Mouse (Mus musculus): ENCODE data around the gene Uimc1.
"Not testable (repeated sequence)": the region's sequence is repeated elsewhere in the genome, so short reads cannot be mapped to it uniquely, and the experiment has no call there.

The Uimc1 gene

GRCm38 (mm10) chr13:55099726-55100478 is at the start of gene Uimc1:
Uimc1 (minus strand) TSS chr13:55100300.
- peak; percentile 93 for DNase-seq (ENCODE audit: inconsistent ontology term)

GRCm38 (mm10) chr13:55140271-55140670 is 40.2 kb upstream of the Uimc1 start:
- no peak for DNase-seq (ENCODE audit: inconsistent ontology term)

- peak; percentile 34 for DNase-seq (ENCODE audit: inconsistent ontology term)
Observed at GRCm38 (mm10) chr13:55135382-55135781, 35.3 kb upstream of the Uimc1 start.

GRCm38 (mm10) chr13:55133448-55133847 is 33.3 kb upstream of the Uimc1 start, which contains the start of gene Gm17617:
Gm17617 (minus strand) TSS chr13:55133548.
- DNase-seq (ENCODE audit: inconsistent ontology term) = no peak

GRCm38 (mm10) chr13:55124903-55125302 is 24.8 kb upstream of the Uimc1 start:
- DNase-seq (ENCODE audit: inconsistent ontology term) = no peak

- no peak for DNase-seq (ENCODE audit: inconsistent ontology term)
Observed at GRCm38 (mm10) chr13:55114375-55114774, 14.3 kb upstream of the Uimc1 start.

GRCm38 (mm10) chr13:55107694-55108093 is 7.6 kb upstream of the Uimc1 start:
- peak; percentile 25 for DNase-seq (ENCODE audit: inconsistent ontology term)

GRCm38 (mm10) chr13:55107116-55107515 is 7.0 kb upstream of the Uimc1 start:
- DNase-seq (ENCODE audit: inconsistent ontology term) = no peak

GRCm38 (mm10) chr13:55105953-55106691 is 6.0 kb upstream of the Uimc1 start:
- peak; percentile 16 for DNase-seq (ENCODE audit: inconsistent ontology term)

GRCm38 (mm10) chr13:55105045-55105952 is 5.2 kb upstream of the Uimc1 start, which contains the start of gene Zfp346:
Zfp346 (plus strand) TSS chr13:55105311.
- DNase-seq (ENCODE audit: inconsistent ontology term) = peak; percentile 97

- DNase-seq (ENCODE audit: inconsistent ontology term) = no peak
Observed at GRCm38 (mm10) chr13:55103351-55103750, 3.3 kb upstream of the Uimc1 start.

- no peak for DNase-seq (ENCODE audit: inconsistent ontology term)
Observed at GRCm38 (mm10) chr13:55102366-55102765, 2.3 kb upstream of the Uimc1 start.

- DNase-seq (ENCODE audit: inconsistent ontology term) = no peak
Observed at GRCm38 (mm10) chr13:55101627-55102026, 1.5 kb upstream of the Uimc1 start.

GRCm38 (mm10) chr13:55099066-55099725 is 904 bp downstream of the Uimc1 start:
- no peak for DNase-seq (ENCODE audit: inconsistent ontology term)

GRCm38 (mm10) chr13:55097841-55098240 is 2.3 kb downstream of the Uimc1 start:
- not testable (repeated sequence) for DNase-seq (ENCODE audit: inconsistent ontology term)

- DNase-seq (ENCODE audit: inconsistent ontology term) = no peak
Observed at GRCm38 (mm10) chr13:55092588-55092987, 7.5 kb downstream of the Uimc1 start.

GRCm38 (mm10) chr13:55075597-55075996 is 24.5 kb downstream of the Uimc1 start:
- peak; percentile 50 for DNase-seq (ENCODE audit: inconsistent ontology term)

- no peak for DNase-seq (ENCODE audit: inconsistent ontology term)
Observed at GRCm38 (mm10) chr13:55071322-55071721, 28.8 kb downstream of the Uimc1 start.

- no peak for DNase-seq (ENCODE audit: inconsistent ontology term)
Observed at GRCm38 (mm10) chr13:55069719-55070118, 30.4 kb downstream of the Uimc1 start.

GRCm38 (mm10) chr13:55063276-55063675 is 36.8 kb downstream of the Uimc1 start:
- no peak for DNase-seq (ENCODE audit: inconsistent ontology term)

GRCm38 (mm10) chr13:55058042-55058441 is 42.1 kb downstream of the Uimc1 start:
- DNase-seq (ENCODE audit: inconsistent ontology term) = no peak
